Mouse (Mus musculus): ENCODE measurements at regions not wholly inside any gene's neighbourhood (a gene's known extent, or its start where the extent isn't known, plus 50 kb on each side); places are given as distances from the start of the nearest gene placed in this dataset.

- no peak for DNase-seq
These were observed 219.5 kb upstream of the Zmiz1 start for GRCm38 (mm10) chr14:25239335-25239960.

- DNase-seq, result no peak
These were observed 216.2 kb upstream of the Zmiz1 start for GRCm38 (mm10) chr14:25242753-25243152.

- DNase-seq, result no peak
These were observed 215.7 kb upstream of the Zmiz1 start for GRCm38 (mm10) chr14:25243289-25243688.

GRCm38 (mm10) chr14:25243698-25244097 lies 215.3 kb upstream of the Zmiz1 start:
- DNase-seq, result no peak

- DNase-seq, result no peak
These were observed 214.1 kb upstream of the Zmiz1 start for GRCm38 (mm10) chr14:25244841-25245240.

- DNase-seq, result no peak
These were observed 213.3 kb upstream of the Zmiz1 start for GRCm38 (mm10) chr14:25245691-25246090.

GRCm38 (mm10) chr14:25248941-25249340 lies 210.0 kb upstream of the Zmiz1 start:
- no peak for DNase-seq

GRCm38 (mm10) chr14:25253016-25253850 lies 205.8 kb upstream of the Zmiz1 start:
- DNase-seq, result no peak

- no peak for DNase-seq
These were observed 195.9 kb upstream of the Zmiz1 start for GRCm38 (mm10) chr14:25263121-25263520.

- no peak for DNase-seq
These were observed 192.1 kb upstream of the Zmiz1 start for GRCm38 (mm10) chr14:25266846-25267245.

GRCm38 (mm10) chr14:25268090-25268631 lies 190.8 kb upstream of the Zmiz1 start:
- DNase-seq, result no peak

- DNase-seq, result no peak
These were observed 188.6 kb upstream of the Zmiz1 start for GRCm38 (mm10) chr14:25270227-25270876.

- peak; percentile 31 for DNase-seq
These were observed 186.4 kb upstream of the Zmiz1 start for GRCm38 (mm10) chr14:25272366-25273156.

- no peak for DNase-seq
These were observed 179.2 kb upstream of the Zmiz1 start for GRCm38 (mm10) chr14:25279751-25280150.

- no peak for DNase-seq
These were observed 166.4 kb upstream of the Zmiz1 start for GRCm38 (mm10) chr14:25292557-25292956.

GRCm38 (mm10) chr14:25294226-25294625 lies 164.8 kb upstream of the Zmiz1 start:
- no peak for DNase-seq

- DNase-seq, result no peak
These were observed 163.2 kb upstream of the Zmiz1 start for GRCm38 (mm10) chr14:25295688-25296350.

- DNase-seq, result no peak
These were observed 159.3 kb upstream of the Zmiz1 start for GRCm38 (mm10) chr14:25299673-25300190.

- no peak for DNase-seq
These were observed 157.5 kb upstream of the Zmiz1 start for GRCm38 (mm10) chr14:25301336-25302031.

GRCm38 (mm10) chr14:25304391-25304851 lies 154.6 kb upstream of the Zmiz1 start:
- DNase-seq, result no peak

- DNase-seq, result no peak
These were observed 152.8 kb upstream of the Zmiz1 start for GRCm38 (mm10) chr14:25306166-25306565.
